Comparison of ENCODE assay signal across 1 mouse cellular context in the genomic region with DNA sequence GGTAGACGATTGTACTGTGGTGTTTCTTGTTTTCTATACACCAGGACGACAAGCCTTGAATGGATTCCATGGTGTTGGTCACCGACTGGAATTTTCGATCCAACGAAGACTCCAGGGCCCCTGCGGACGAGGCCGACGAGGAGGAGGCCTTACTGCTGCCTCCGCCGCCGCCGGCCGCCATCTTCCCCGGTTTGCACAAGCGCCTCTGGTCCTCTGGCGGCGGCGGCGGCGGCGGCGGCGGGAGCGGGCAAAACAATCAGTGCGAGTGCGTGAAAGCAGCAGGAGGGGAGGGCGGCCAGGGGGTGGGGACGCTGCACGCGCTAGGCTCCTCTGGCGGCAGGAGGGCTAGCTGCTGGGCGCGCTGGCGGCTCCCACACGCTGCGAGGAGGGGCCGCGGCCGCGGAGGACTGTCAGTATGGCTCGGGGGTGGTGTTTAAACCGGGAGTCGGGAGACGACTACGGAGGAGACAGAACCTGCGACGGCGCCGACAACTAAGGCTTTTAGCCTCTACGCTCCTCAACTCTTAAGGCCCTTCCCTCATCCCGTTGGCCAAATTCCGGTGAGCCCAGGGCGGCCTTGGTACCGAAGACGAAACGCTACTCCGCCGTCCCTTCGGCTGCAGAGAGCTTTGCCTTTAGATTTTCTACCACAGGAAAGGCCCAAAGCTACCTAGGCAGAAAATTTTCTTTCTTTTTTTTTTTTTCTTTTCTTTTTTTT.
TF ChIP-seq lines count a peak whose summit lies in the region.

TSS of gene Rprd2 (minus strand) at position 293 of the 718 bp plus-strand sequence.

TF ChIP-seq in CH12.LX, 34 proteins besides CTCF, POLR2A, EP300 and RAD21 (continued from another document):
- TF ChIP-seq ZMIZ1 (IDR thresholded peaks at IDR 0.05; ENCODE audit: low read depth, low read length), result peak; percentile 88
- no peak for TF ChIP-seq JUN (IDR thresholded peaks at IDR 0.05; ENCODE audit: insufficient read depth, low read depth, low read length)
- TF ChIP-seq MYC (IDR thresholded peaks at IDR 0.05; ENCODE audit: low read depth, low read length), result 0 out of 2 replicates have a peak, but pooled peaks have one; percentile 25
- TF ChIP-seq JUND (conservative IDR thresholded peaks at IDR 0.05; ENCODE audit: low read depth, low read length), result no peak
- no peak for TF ChIP-seq SMC3 (IDR thresholded peaks at IDR 0.05; ENCODE audit: low read depth, low read length)
- TF ChIP-seq MAFK (IDR thresholded peaks at IDR 0.05; ENCODE audit: insufficient replicate concordance, low read length), result no peak
- TF ChIP-seq TCF12 (IDR thresholded peaks at IDR 0.05; ENCODE audit: low read depth, low read length), result peak; percentile 79; the same call in 1 of the 2 replicates
- peak; percentile 77 for TF ChIP-seq NELFE (IDR thresholded peaks at IDR 0.05; ENCODE audit: low read depth, low read length)
- TF ChIP-seq MXI1 (IDR thresholded peaks at IDR 0.05; ENCODE audit: low read depth, low read length), result peak; percentile 61; the same call in 1 of the 2 replicates
- no peak for TF ChIP-seq MAZ (IDR thresholded peaks at IDR 0.05; ENCODE audit: low read depth, low read length)
- no peak for TF ChIP-seq PAX5 (IDR thresholded peaks at IDR 0.05; ENCODE audit: low read length)
- TF ChIP-seq MEF2A (IDR thresholded peaks at IDR 0.05; ENCODE audit: borderline replicate concordance, low read depth, low read length), result no peak
- no peak for TF ChIP-seq RCOR1 (conservative IDR thresholded peaks at IDR 0.05; ENCODE audit: low read depth, low read length)
- no peak for TF ChIP-seq E2F4 (IDR thresholded peaks at IDR 0.05; ENCODE audit: insufficient replicate concordance, low read depth, low read length)
- peak; percentile 87 for TF ChIP-seq SIN3A (IDR thresholded peaks at IDR 0.05; ENCODE audit: low read length)
- TF ChIP-seq USF2 (conservative IDR thresholded peaks at IDR 0.05; ENCODE audit: low read depth, low read length), result no peak
- no peak for TF ChIP-seq TBP (conservative IDR thresholded peaks at IDR 0.05; ENCODE audit: low read depth, low read length)
- TF ChIP-seq ZNF384 (IDR thresholded peaks at IDR 0.05; ENCODE audit: low read depth, low read length), result peak; percentile 97
- TF ChIP-seq CHD1 (IDR thresholded peaks at IDR 0.05; ENCODE audit: low read depth, low read length), result peak; percentile 74; the same call in 1 of the 2 replicates
- TF ChIP-seq ELF1 (IDR thresholded peaks at IDR 0.05; ENCODE audit: low read depth, low read length), result no peak
- no peak for TF ChIP-seq USF1 (IDR thresholded peaks at IDR 0.05; ENCODE audit: low read depth, low read length)
- TF ChIP-seq NRF1 (IDR thresholded peaks at IDR 0.05; ENCODE audit: low read depth, low read length), result no peak
- peak; percentile 24; the same call in 1 of the 2 replicates for TF ChIP-seq IRF4 (IDR thresholded peaks at IDR 0.05; ENCODE audit: low read depth, low read length)
- TF ChIP-seq ZKSCAN1 (IDR thresholded peaks at IDR 0.05; ENCODE audit: borderline replicate concordance, low read depth, low read length), result no peak
- peak; percentile 42; the same call in 1 of the 2 replicates for TF ChIP-seq BHLHE40 (IDR thresholded peaks at IDR 0.05; ENCODE audit: low read depth, low read length)
- no peak for TF ChIP-seq CHD2 (IDR thresholded peaks at IDR 0.05; ENCODE audit: low read length)
